Mouse (Mus musculus): ENCODE results near the gene Cpne6.

Gene Cpne6

GRCm38 (mm10) chr14:55510125-55510731 lies at the start of gene Cpne6:
Cpne6 (plus strand) TSS chr14:55510445.
- in situ Hi-C loops (cut with MboI; ENCODE audit: low pct_unique_long_range_greater_than_20kb in 1 of 2, low sequenced_read_pairs in 2 of 2, unreplicated experiment in 1 of 2), result no loop called here

- in situ Hi-C loops (cut with MboI; ENCODE audit: low pct_unique_long_range_greater_than_20kb in 1 of 2, low sequenced_read_pairs in 2 of 2, unreplicated experiment in 1 of 2), result no loop called here
Observed at GRCm38 (mm10) chr14:55461757-55462156, 48.5 kb upstream of the Cpne6 start.

GRCm38 (mm10) chr14:55466481-55466880 lies 43.8 kb upstream of the Cpne6 start:
- in situ Hi-C loops (cut with MboI; ENCODE audit: low pct_unique_long_range_greater_than_20kb in 1 of 2, low sequenced_read_pairs in 2 of 2, unreplicated experiment in 1 of 2), result no loop called here

GRCm38 (mm10) chr14:55467108-55467507 lies 43.1 kb upstream of the Cpne6 start:
- in situ Hi-C loops (cut with MboI; ENCODE audit: low pct_unique_long_range_greater_than_20kb in 1 of 2, low sequenced_read_pairs in 2 of 2, unreplicated experiment in 1 of 2), result no loop called here

GRCm38 (mm10) chr14:55468301-55468741 lies 41.9 kb upstream of the Cpne6 start:
- in situ Hi-C loops (cut with MboI; ENCODE audit: low pct_unique_long_range_greater_than_20kb in 1 of 2, low sequenced_read_pairs in 2 of 2, unreplicated experiment in 1 of 2), result no loop called here

GRCm38 (mm10) chr14:55469041-55469440 lies 41.2 kb upstream of the Cpne6 start:
- in situ Hi-C loops (cut with MboI; ENCODE audit: low pct_unique_long_range_greater_than_20kb in 1 of 2, low sequenced_read_pairs in 2 of 2, unreplicated experiment in 1 of 2), result no loop called here

- in situ Hi-C loops (cut with MboI; ENCODE audit: low pct_unique_long_range_greater_than_20kb in 1 of 2, low sequenced_read_pairs in 2 of 2, unreplicated experiment in 1 of 2), result no loop called here
Observed at GRCm38 (mm10) chr14:55469821-55470220, 40.4 kb upstream of the Cpne6 start.

- in situ Hi-C loops (cut with MboI; ENCODE audit: low pct_unique_long_range_greater_than_20kb in 1 of 2, low sequenced_read_pairs in 2 of 2, unreplicated experiment in 1 of 2), result no loop called here
Observed at GRCm38 (mm10) chr14:55470806-55471205, 39.4 kb upstream of the Cpne6 start.

GRCm38 (mm10) chr14:55475654-55476053 lies 34.6 kb upstream of the Cpne6 start:
- in situ Hi-C loops (cut with MboI; ENCODE audit: low pct_unique_long_range_greater_than_20kb in 1 of 2, low sequenced_read_pairs in 2 of 2, unreplicated experiment in 1 of 2), result no loop called here

- in situ Hi-C loops (cut with MboI; ENCODE audit: low pct_unique_long_range_greater_than_20kb in 1 of 2, low sequenced_read_pairs in 2 of 2, unreplicated experiment in 1 of 2), result no loop called here
Observed at GRCm38 (mm10) chr14:55477421-55477820, 32.8 kb upstream of the Cpne6 start.

- in situ Hi-C loops (cut with MboI; ENCODE audit: low pct_unique_long_range_greater_than_20kb in 1 of 2, low sequenced_read_pairs in 2 of 2, unreplicated experiment in 1 of 2), result no loop called here
Observed at GRCm38 (mm10) chr14:55477829-55478228, 32.4 kb upstream of the Cpne6 start.

GRCm38 (mm10) chr14:55478651-55479599 lies 31.3 kb upstream of the Cpne6 start, which contains the start of gene Dhrs4:
Dhrs4 (plus strand) TSS chr14:55478758.
- in situ Hi-C loops (cut with MboI; ENCODE audit: low pct_unique_long_range_greater_than_20kb in 1 of 2, low sequenced_read_pairs in 2 of 2, unreplicated experiment in 1 of 2), result no loop called here

GRCm38 (mm10) chr14:55479629-55480028 lies 30.6 kb upstream of the Cpne6 start:
- in situ Hi-C loops (cut with MboI; ENCODE audit: low pct_unique_long_range_greater_than_20kb in 1 of 2, low sequenced_read_pairs in 2 of 2, unreplicated experiment in 1 of 2), result no loop called here

GRCm38 (mm10) chr14:55484430-55485085 lies 25.7 kb upstream of the Cpne6 start:
- in situ Hi-C loops (cut with MboI; ENCODE audit: low pct_unique_long_range_greater_than_20kb in 1 of 2, low sequenced_read_pairs in 2 of 2, unreplicated experiment in 1 of 2), result no loop called here

- in situ Hi-C loops (cut with MboI; ENCODE audit: low pct_unique_long_range_greater_than_20kb in 1 of 2, low sequenced_read_pairs in 2 of 2, unreplicated experiment in 1 of 2), result no loop called here
Observed at GRCm38 (mm10) chr14:55486836-55487235, 23.4 kb upstream of the Cpne6 start.

GRCm38 (mm10) chr14:55490361-55491201 lies 19.7 kb upstream of the Cpne6 start, which contains the start of gene Carmil3:
Carmil3 (plus strand) TSS chr14:55490651.
- in situ Hi-C loops (cut with MboI; ENCODE audit: low pct_unique_long_range_greater_than_20kb in 1 of 2, low sequenced_read_pairs in 2 of 2, unreplicated experiment in 1 of 2), result no loop called here

GRCm38 (mm10) chr14:55491291-55491833 lies 18.9 kb upstream of the Cpne6 start:
- in situ Hi-C loops (cut with MboI; ENCODE audit: low pct_unique_long_range_greater_than_20kb in 1 of 2, low sequenced_read_pairs in 2 of 2, unreplicated experiment in 1 of 2), result no loop called here

GRCm38 (mm10) chr14:55492103-55492502 lies 18.1 kb upstream of the Cpne6 start:
- in situ Hi-C loops (cut with MboI; ENCODE audit: low pct_unique_long_range_greater_than_20kb in 1 of 2, low sequenced_read_pairs in 2 of 2, unreplicated experiment in 1 of 2), result no loop called here
